Mouse (Mus musculus): ENCODE results near the gene Lmntd2.

The Lmntd2 gene

GRCm38 (mm10) chr7:141190220-141190619, 23.7 kb downstream of the Lmntd2 start:
- no peak for DNase-seq

- no peak for DNase-seq
Measured at GRCm38 (mm10) chr7:141188733-141189132, 25.1 kb downstream of the Lmntd2 start.

GRCm38 (mm10) chr7:141188194-141188593, 25.7 kb downstream of the Lmntd2 start:
- DNase-seq = no peak

GRCm38 (mm10) chr7:141176173-141176572, 37.7 kb downstream of the Lmntd2 start:
- DNase-seq = peak; percentile 88 to 90

GRCm38 (mm10) chr7:141175068-141175467, 38.8 kb downstream of the Lmntd2 start:
- no peak for DNase-seq

GRCm38 (mm10) chr7:141173323-141173850, 40.5 kb downstream of the Lmntd2 start:
- DNase-seq = no peak

GRCm38 (mm10) chr7:141172116-141173006, 41.5 kb downstream of the Lmntd2 start, which contains the start of gene Rnh1:
Gene Rnh1, minus strand, starts transcription at chr7:141172857.
- peak; percentile 87 to 88 for DNase-seq

GRCm38 (mm10) chr7:141169866-141170265, 44.0 kb downstream of the Lmntd2 start:
- DNase-seq = no peak

GRCm38 (mm10) chr7:141169300-141169699, 44.6 kb downstream of the Lmntd2 start:
- no peak for DNase-seq

- DNase-seq = peak; percentile 72 to 75
Measured at GRCm38 (mm10) chr7:141168518-141168953, 45.3 kb downstream of the Lmntd2 start.

GRCm38 (mm10) chr7:141167901-141168517, 45.9 kb downstream of the Lmntd2 start:
- peak in 1 of 2 experiments; percentile 11 for DNase-seq

GRCm38 (mm10) chr7:141164850-141165249, 49.0 kb downstream of the Lmntd2 start:
- no peak for DNase-seq

GRCm38 (mm10) chr7:141164397-141164796, 49.5 kb downstream of the Lmntd2 start:
- DNase-seq = no peak

Data from B cell, adult 2 months (primary cell).